Mouse (Mus musculus) ES-E14 (cell line): ENCODE measurements at regions not wholly inside any gene's neighbourhood (a gene's known extent, or its start where the extent isn't known, plus 50 kb on each side); places are given as distances from the start of the nearest gene placed in this dataset.

ENCODE experiments used
- DNase-seq: peaks from one replicate; pipeline ENCODE4 v3.0.0-alpha.2; 2013; ENCODE audit warnings: low read depth, low spot score
- H3K27ac ChIP-seq: 2 replicates; pipeline ENCODE4 v1.5.1; 2012; ENCODE audit warnings: low read depth, mild to moderate bottlenecking, low read length, moderate library complexity, mixed read lengths; ENCODE audit not compliant: poor library complexity, insufficient read depth, severe bottlenecking
- H3K36me3 ChIP-seq: 2 replicates; pipeline ENCODE4 v1.6.1; 2012; ENCODE audit warnings: mild to moderate bottlenecking, low read length, moderate library complexity, mixed read lengths; ENCODE audit not compliant: control insufficient read depth, poor library complexity, insufficient read depth, severe bottlenecking
- H3K4me1 ChIP-seq, 2 experiments: fragments of 150-350 bp in 1 of 2; sonication (generic) in 1 of 2; 2 replicates each; pipeline ENCODE4 v1.6.1; 2012; ENCODE audit warnings: low read length in 2 of 2, mild to moderate bottlenecking in 1 of 2, mixed read lengths in 1 of 2; ENCODE audit not compliant: control insufficient read depth in 2 of 2, insufficient read depth in 2 of 2, poor library complexity in 1 of 2
- H3K4me3 ChIP-seq, 2 experiments: fragments of 150-350 bp in 1 of 2; sonication (generic) in 1 of 2; 2 replicates each; pipeline ENCODE4 v1.5.1; 2012; ENCODE audit warnings: low read length in 2 of 2, low read depth in 1 of 2, mild to moderate bottlenecking in 1 of 2, mixed read lengths in 1 of 2; ENCODE audit not compliant: insufficient read depth in 1 of 2, poor library complexity in 1 of 2, severe bottlenecking in 1 of 2
- H3K9ac ChIP-seq: 2 replicates; pipeline ENCODE4 v1.6.1; 2012; ENCODE audit warnings: low read depth, mild to moderate bottlenecking, low read length, mixed read lengths; ENCODE audit not compliant: poor library complexity, insufficient read depth, severe bottlenecking
- H3K9me3 ChIP-seq: fragments of 150-350 bp; sonication (generic); 2 replicates; pipeline ENCODE4 v1.6.1; 2012; ENCODE audit warnings: low read depth, mild to moderate bottlenecking, low read length; ENCODE audit not compliant: control insufficient read depth, insufficient read depth
- CHD2 ChIP-seq: IDR thresholded peaks from 2 replicates; pipeline ENCODE4 v1.6.1; 2014; ENCODE audit warnings: mild to moderate bottlenecking, low read depth, low read length, inconsistent platforms
- HCFC1 ChIP-seq: IDR thresholded peaks from 2 replicates; pipeline ENCODE4 v1.6.1; 2012; ENCODE audit warnings: low read length, inconsistent platforms, borderline replicate concordance; ENCODE audit not compliant: insufficient read depth
- MAFK ChIP-seq: IDR thresholded peaks from 2 replicates; pipeline ENCODE4 v1.6.1; 2014; ENCODE audit warnings: mild to moderate bottlenecking, low read depth, low read length, inconsistent platforms; ENCODE audit not compliant: insufficient read depth
- ZC3H11A ChIP-seq: IDR thresholded peaks from 2 replicates; pipeline ENCODE4 v1.6.1; 2012; ENCODE audit warnings: low read depth, mild to moderate bottlenecking, inconsistent platforms, low read length, borderline replicate concordance
- ZNF384 ChIP-seq: IDR thresholded peaks from 2 replicates; pipeline ENCODE4 v1.6.1; 2012; ENCODE audit warnings: low read depth, low read length, inconsistent platforms
- in situ Hi-C, 2 experiments: fragments of 600-800 bp; cut with MboI; formaldehyde crosslinking; loops; one replicate each; pipeline ENCODE4 v1.15.1; 2025; ENCODE audit warnings: low sequenced_read_pairs in 2 of 2, inconsistent platforms in 1 of 2; ENCODE audit not compliant: unreplicated experiment in 2 of 2

DNA sequence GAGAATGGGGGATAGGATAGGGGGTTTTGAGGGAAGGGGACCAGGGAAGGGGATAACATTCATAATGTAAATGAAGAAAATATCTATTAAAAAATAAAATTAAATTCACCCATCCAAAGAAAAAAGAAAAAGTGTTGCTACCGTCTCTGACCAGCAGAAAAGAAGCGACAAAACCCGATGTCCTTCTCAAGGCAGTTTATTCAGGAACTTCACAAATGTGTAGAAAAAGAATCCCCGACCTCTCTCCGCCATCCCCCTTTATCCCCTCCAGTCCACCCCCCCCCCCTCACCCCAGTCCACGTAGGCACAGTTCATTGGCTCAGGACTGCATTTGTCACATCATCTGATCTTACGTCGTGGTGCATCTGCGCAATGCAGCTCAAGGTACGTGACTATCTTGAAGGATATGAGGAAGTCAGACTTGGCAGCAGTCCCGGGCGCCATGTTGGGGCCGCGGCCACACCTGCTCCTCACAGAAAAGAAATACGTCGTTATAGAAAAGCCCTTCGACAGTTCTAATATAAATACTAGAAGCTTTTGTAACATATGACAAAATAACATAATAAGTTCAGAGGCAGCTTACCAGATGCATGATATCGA, 750.3 kb downstream of the Kcnj2 start:
- no peak for DNase-seq
- Histone ChIP-seq H3K4me3 (no peak overlapping the region), H3K27ac (no peak overlapping the region), H3K9me3 (no peaks in the 10 kb centered on the region), H3K36me3 (no peaks in the 10 kb centered on the region), H3K9ac (no peak overlapping the region), H3K4me1 (peaks cover 0 to 3% of the 10 kb centered on the region in 2 experiments; a peak in 1 of 4 replicates)
- no peak for TF ChIP-seq ZNF384
- no peak for TF ChIP-seq CHD2
- no peak for TF ChIP-seq HCFC1
- TF ChIP-seq ZC3H11A, result no peak
- no peak for TF ChIP-seq MAFK
- in situ Hi-C loops, result no loop called here

DNA sequence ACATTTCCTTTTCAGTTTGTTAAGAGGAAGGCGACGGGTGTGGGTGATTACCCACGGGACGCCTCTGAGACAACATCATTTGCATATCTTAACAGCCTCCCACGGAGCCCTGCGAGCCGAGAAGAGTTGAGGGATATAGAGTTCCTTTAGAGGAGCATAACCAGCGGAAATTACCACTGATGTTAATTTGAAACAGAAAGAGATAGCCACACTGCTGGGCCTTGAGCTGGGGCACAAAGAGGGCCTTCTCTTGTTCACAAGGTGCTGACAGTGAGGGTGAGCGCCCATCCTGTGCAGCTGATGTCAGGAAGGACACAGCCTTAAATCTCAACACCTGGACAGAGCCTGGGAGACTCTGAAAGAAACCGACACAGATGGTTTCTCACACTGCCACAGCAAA, 752.2 kb downstream of the Kcnj2 start:
- Histone ChIP-seq H3K27ac (no peak overlapping the region), H3K9ac (no peak overlapping the region; the same call in 1 of the 2 replicates), H3K4me3 (no peak overlapping the region), H3K9me3 (no peaks in the 10 kb centered on the region), H3K4me1 (peaks cover 0 to 3% of the 10 kb centered on the region in 2 experiments; a peak in 1 of 4 replicates), H3K36me3 (no peaks in the 10 kb centered on the region)
- in situ Hi-C loops, result no loop called here
- TF ChIP-seq HCFC1, result no peak
- TF ChIP-seq CHD2, result no peak
- TF ChIP-seq ZC3H11A, result no peak
- no peak for TF ChIP-seq MAFK
- no peak for TF ChIP-seq ZNF384
- peak; percentile 3 for DNase-seq

DNA sequence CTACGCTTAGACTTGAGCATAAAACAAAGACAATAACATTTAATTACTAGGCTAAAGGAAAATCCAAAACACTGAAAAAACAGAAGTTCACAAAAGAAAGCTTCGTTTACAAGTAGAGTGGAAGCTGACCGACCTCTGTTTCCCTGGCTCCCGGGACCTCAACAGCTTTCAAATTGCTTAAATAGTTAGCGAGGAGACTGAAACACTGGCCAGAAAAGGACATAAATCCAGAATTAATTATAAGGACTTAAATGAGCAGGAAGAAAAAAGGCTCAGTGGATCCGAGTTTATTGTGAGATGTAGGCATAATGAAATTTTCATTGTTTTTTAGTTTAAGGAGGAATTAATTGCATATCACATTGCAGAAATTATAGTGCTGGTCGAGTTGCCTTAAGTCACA, 754.4 kb downstream of the Kcnj2 start:
- H3K4me3 ChIP-seq, result no peak overlapping the region
- in situ Hi-C loops, result no loop called here
- H3K9me3 ChIP-seq, result no peaks in the 10 kb centered on the region
- TF ChIP-seq MAFK, result no peak
- H3K4me1 ChIP-seq, result peaks cover 0 to 3% of the 10 kb centered on the region in 2 experiments; a peak in 1 of 4 replicates
- H3K9ac ChIP-seq, result no peak overlapping the region
- no peak overlapping the region for H3K27ac ChIP-seq
- DNase-seq, result no peak
- H3K36me3 ChIP-seq, result no peaks in the 10 kb centered on the region

DNA sequence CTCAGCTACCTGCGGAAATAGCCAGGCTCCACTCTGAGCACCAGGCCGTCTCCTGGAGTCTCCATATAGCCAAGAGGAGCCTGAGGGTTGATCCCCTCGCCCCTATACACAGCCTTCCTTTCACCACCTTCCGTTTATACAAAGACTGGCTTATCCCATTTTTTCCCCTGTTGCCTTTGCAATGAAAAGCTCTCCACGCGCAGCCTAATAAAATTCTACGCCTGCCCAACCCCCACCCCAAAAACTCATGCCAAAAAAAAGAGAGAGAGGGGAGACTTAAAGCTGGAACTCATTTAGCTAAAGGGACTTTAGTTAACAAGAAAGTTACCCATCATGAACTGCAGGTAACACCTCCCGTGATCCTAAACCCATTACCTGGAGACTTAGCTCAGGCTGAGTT, 762.5 kb downstream of the Kcnj2 start:
- Histone ChIP-seq H3K4me3 (no peak overlapping the region), H3K9me3 (no peaks in the 10 kb centered on the region), H3K9ac (no peak overlapping the region), H3K27ac (no peak overlapping the region), H3K36me3 (no peaks in the 10 kb centered on the region), H3K4me1 (no peaks in the 10 kb centered on the region)
- no peak for TF ChIP-seq HCFC1
- TF ChIP-seq MAFK, result no peak
- no peak for TF ChIP-seq ZNF384
- no peak for TF ChIP-seq ZC3H11A
- TF ChIP-seq CHD2, result no peak
- no peak for DNase-seq
- in situ Hi-C loops, result no loop called here

DNA sequence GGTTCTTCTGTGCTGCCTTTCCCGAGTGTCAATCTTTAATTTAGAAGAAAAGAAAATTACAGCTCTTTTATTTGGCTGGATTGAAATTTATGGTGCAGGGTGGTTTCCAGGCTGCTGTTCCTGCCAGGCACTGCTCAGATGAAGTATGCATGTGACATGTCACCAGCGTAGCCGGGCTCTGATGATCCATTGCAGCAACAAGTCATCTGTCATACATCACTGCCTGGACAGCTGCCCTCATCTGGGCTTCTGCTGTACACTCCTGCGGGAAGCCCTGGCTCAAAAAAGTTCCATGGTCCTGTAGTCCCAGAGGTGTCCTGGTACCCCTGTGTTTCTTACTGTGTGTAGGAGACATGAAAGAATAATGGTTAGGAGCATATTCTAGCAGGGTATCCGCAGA, 773.0 kb downstream of the Kcnj2 start:
- in situ Hi-C loops, result no loop called here
- no peak overlapping the region for H3K27ac ChIP-seq
- no peak overlapping the region for H3K9ac ChIP-seq
- TF ChIP-seq MAFK, result no peak
- TF ChIP-seq HCFC1, result no peak
- TF ChIP-seq ZNF384, result no peak
- peaks cover 0 to 4% of the 10 kb centered on the region in 2 experiments; a peak in 2 of 4 replicates for H3K4me1 ChIP-seq
- no peak overlapping the region for H3K4me3 ChIP-seq
- no peak for DNase-seq
- no peaks in the 10 kb centered on the region for H3K9me3 ChIP-seq
- no peaks in the 10 kb centered on the region for H3K36me3 ChIP-seq
